Mouse (Mus musculus) left cerebral cortex, adult 2 months (tissue): ENCODE results near the gene Fryl. TPM values are rescaled to one million over a fixed set of nuclear protein-coding genes. Genes with fewer than 3 reads are reported as not detected.

Experiments
- DNase-seq, 2 experiments: peaks; one replicate each; pipeline ENCODE4 v3.0.0; 2021 to 2022; ENCODE audit warnings: low spot score in 2 of 2, mixed read lengths in 1 of 2; ENCODE audit errors: extremely low spot score in 1 of 2
- H3K27ac ChIP-seq: fragments of 200-600 bp; 2 replicates; pipeline ENCODE4 v1.8.1; 2022
- H3K4me3 ChIP-seq: fragments of 200-600 bp; 2 replicates; pipeline ENCODE4 v1.8.1; 2022
- CTCF ChIP-seq: fragments of 200-600 bp; IDR thresholded peaks from 2 replicates; pipeline ENCODE4 v1.8.1; 2022; ENCODE audit warnings: antibody characterized with exemption, mild to moderate bottlenecking, moderate library complexity
- intact Hi-C: fragments of 180-260 bp; cut with DNase I; formaldehyde crosslinking; loops from one replicate; pipeline ENCODE4 v1.15.1; 2025
- total RNA-seq, 2 experiments: library from RNA; stranded (reverse); gene quantifications; 2 replicates each; pipeline ENCODE4 v1.2.3; 2021

Gene Fryl
- total RNA-seq, 2 experiments from 2014 or later = 62.7 to 81.6 TPM

DNA sequence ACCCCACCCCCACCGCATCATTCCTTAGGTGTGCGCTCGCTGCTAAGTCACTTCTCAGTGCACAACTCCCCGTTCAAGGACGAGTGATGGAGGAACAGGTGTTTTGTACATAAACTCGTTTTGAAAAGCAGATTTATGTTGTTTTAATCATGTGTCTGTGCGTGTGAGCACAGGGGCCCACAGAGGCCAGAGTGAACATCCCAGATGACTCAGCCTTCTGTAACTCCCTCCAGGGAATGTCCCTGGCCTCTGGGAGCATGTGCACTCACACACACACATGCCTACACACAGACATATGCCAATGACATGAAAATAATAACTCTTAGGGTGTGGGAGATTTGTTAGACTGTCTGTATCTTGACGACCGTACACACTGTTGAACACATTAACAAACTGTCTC lies 118.9 kb downstream of the Fryl start:
- no peak for DNase-seq
- no peak overlapping the region for H3K27ac ChIP-seq
- intact Hi-C loops = no loop called here
- TF ChIP-seq CTCF = no peak
- no peak overlapping the region for H3K4me3 ChIP-seq

DNA sequence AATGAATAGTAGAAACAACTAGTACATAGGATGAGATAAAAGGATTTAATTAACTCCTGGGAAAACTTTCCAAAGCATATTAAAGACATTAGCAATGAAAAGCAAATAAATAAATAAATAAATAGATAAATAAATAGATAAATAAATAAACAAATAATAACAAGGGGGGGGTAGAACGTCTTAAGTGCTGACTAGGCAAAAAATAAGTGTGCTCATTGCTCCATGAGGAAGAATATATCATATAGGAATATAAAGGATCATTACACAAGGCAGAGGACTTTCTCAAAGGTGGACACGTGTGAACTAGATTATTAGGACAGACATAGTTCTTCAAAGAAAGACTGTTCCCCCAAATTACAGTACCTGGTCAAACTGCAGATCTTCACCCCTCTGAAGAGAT lies 120.5 kb downstream of the Fryl start:
- intact Hi-C loops = loop anchor here (2.0 kb wide), 1 partner anchor 157 kb away; the partner anchor contains the start of gene Ociad1
- no peak for TF ChIP-seq CTCF
- no peak for DNase-seq
- no peak overlapping the region for H3K27ac ChIP-seq
- H3K4me3 ChIP-seq = no peak overlapping the region

DNA sequence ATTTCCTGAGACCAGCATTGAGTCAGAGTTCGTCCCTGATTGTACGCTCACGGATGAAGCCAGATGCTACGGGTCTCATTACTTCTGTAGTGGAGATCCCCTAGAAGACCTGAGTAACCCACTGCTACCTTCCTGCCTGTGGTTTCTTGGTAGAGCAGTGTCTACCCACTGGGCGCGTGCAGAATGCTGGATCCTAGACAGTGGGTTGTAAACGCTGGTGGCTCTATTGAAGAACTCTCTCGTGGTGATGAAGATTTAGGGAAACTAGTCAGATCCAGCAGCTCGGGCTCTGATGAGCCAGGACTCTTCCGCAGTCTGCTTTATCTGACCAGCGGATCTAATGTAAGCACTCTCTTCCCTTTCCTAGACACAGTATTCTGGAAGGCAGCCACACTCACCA lies 121.3 kb downstream of the Fryl start:
- intact Hi-C loops = loop anchor here (2.0 kb wide), 1 partner anchor 158 kb away; the partner anchor contains the start of gene Ociad1
- no peak for DNase-seq
- no peak for TF ChIP-seq CTCF
- H3K27ac ChIP-seq = no peak overlapping the region
- no peak overlapping the region for H3K4me3 ChIP-seq

- peak; percentile 91 for TF ChIP-seq CTCF
- Histone ChIP-seq H3K4me3 (no peak overlapping the region), H3K27ac (no peak overlapping the region)
- DNase-seq = peak; percentile 40 to 48
- intact Hi-C loops = loop anchor here (1.0 to 5.0 kb wide), 4 partner anchors 73 to 246 kb away; partner anchors contain the start of genes Fryl and Ociad1
These were observed 122.6 kb downstream of the Fryl start for GRCm38 (mm10) chr5:73133833-73134185.

DNA sequence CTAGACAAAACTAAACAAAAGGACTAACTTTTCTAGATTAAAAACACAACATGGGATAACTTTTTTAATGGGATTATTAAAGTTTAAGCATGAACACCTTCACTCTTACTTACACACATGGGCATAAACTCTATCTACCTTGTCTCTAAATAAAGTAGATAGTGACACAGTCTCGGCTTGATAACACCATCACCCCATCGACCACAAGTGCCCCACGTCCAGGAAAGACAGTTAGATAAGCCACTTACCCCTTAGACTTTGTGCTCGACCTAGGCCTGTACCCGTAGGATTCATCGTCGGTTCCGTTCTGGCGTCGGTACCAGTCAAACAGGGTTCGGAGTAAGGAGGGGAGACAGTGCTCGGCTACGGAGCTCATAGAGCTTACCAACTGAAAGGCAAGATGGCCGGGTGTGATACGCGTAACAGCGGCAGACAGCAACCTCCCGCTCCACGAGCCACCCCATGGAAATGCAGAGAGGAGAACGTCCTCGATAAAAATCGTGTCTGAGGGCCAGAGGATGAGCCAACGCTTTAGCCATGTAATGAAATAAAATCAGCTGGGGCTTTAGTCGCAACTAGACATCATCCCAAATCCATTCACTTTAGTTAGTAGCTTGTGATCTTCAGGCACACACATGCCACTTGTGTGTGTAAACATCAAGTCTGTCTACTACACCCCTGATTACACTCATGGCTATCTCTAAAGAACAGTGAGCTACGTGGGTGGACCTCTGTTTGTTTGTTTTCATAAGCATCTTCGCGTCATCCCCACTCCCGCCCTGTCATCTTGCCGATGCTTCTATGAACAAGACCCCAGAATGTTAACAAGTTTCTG lies 123.2 kb downstream of the Fryl start:
- DNase-seq = no peak
- Histone ChIP-seq H3K4me3 (no peak overlapping the region), H3K27ac (no peak overlapping the region)
- TF ChIP-seq CTCF = no peak
- intact Hi-C loops = loop anchor here (5.0 kb wide), 2 partner anchors 74 to 124 kb away; partner anchors contain the start of gene Fryl

DNA sequence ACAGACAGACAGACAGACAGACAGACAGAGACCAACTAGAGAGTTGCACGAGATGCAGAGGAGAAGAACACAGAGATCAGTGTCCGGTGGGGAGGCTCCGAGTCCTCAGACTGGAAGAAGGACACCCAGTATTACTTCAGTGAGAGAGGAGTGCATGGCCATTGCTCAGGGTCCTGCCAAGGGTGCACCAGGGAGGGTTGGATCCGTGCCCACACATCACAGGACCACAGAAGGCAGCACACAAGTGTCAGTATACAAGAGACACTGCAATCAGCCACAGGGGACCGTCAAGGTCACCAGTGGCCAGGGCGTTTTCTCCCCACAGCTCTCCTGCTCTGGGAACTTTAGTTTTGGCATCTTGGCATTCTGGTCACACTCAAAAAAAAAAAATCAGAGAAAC lies 125.4 kb downstream of the Fryl start:
- no peak for TF ChIP-seq CTCF
- no peak for DNase-seq
- Histone ChIP-seq H3K4me3 (no peak overlapping the region), H3K27ac (no peak overlapping the region)
- intact Hi-C loops = loop anchor here (5.0 kb wide), 2 partner anchors 76 to 126 kb away; partner anchors contain the start of gene Fryl

DNA sequence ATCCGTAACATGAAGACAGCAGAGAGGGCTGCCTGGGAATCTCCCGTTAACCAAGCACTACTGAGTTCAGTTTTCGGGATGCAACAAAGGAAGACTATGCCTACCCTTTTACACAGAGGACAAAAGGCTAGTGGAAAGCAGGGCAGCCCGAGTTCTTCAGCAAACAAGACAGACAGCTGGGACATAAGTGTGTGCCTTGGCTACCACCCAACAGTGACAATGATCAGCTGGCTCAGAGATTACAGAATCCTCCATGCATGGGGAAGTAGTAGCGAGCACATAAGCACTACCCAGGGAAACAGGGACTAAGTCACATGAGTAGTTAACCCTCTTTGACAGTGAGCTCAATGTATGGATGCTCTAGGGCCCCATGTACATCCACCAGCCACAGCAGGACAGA lies 126.5 kb downstream of the Fryl start:
- no peak overlapping the region for H3K4me3 ChIP-seq
- intact Hi-C loops = loop anchor here (5.0 kb wide), 2 partner anchors 77 to 127 kb away; partner anchors contain the start of gene Fryl
- no peak for DNase-seq
- no peak for TF ChIP-seq CTCF
- H3K27ac ChIP-seq = no peak overlapping the region

DNA sequence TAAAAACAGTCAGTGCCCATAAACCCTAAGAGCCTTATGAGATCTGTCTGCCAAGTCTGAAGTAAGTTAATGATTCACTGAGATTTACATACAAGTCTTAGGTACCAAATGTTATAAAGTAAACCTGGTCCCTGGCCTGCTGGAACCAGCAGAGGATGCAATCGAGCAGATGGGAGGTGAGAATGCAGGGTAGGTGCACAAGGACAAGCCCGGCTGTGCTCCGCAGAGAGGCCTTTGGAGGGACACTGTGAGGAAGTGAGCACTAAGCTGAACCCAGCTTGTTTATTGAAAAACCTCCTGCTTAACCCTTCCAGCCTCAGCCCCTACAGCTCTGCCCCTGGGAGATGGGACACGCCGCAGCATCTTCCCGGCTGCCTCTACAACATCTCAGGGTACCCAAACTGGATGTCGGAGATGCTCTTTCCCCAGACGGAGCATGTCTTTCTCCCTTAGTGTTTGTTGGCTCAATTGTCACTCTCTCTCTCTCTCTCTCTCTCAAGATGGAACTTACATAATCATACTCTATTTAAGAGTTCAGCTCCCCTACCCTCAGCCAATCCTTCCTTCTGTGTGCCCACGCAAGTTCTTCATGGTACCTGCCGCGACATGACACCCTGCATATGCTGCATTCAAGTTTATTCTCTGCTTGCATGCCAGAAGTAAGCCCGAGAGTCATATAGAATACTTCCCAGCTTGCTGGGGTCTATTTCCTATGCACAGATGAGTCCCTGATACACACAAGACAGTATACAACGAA lies 136.3 kb downstream of the Fryl start:
- intact Hi-C loops = no loop called here
- Histone ChIP-seq H3K27ac (peak overlapping the region; percentile 69), H3K4me3 (no peak overlapping the region)
- no peak for DNase-seq
- TF ChIP-seq CTCF = no peak; the same call in 1 of the 2 replicates

- Histone ChIP-seq H3K27ac (no peak overlapping the region), H3K4me3 (no peak overlapping the region)
- intact Hi-C loops = no loop called here
- TF ChIP-seq CTCF = no peak
- DNase-seq = no peak
These were observed 136.9 kb downstream of the Fryl start for GRCm38 (mm10) chr5:73119524-73119923.

DNA sequence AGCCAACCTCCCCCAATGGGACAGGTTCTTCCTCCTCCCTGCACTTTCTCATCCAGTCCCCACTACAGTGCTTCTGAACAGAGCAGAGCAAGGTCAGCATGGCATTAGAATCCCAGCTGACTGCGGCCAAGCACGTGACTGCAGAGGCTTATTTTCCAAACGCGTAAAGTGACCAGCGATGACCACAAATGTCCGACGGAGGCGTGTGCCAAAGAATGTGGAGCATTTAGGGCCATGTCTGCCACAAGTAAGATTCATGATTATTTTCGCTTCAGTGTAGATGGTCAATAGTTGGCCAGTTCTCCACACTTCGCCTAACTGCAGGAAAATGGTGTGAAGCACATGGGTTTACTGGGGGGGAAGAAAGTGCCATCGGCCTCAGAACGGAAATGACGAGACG lies 137.6 kb downstream of the Fryl start:
- no peak for TF ChIP-seq CTCF
- H3K27ac ChIP-seq = no peak overlapping the region
- intact Hi-C loops = no loop called here
- DNase-seq = no peak
- no peak overlapping the region for H3K4me3 ChIP-seq

DNA sequence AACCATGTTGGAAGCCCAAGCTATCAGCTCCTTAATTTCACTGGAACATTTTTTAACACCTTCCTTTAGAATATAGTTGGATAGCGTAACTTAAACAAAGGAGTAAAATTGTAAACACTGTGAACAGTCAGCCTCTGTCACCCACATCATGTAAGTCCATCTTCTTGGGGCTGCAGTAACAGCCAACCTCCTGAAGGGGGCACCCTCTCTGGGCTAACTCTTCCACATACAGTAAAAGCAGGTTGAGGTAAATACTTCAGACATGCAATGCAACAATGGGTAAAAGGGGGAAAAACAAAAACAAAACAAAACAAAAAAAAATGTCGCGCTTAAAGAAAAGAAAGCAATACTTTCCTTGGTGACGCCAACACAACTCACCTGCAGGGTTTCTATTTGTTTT lies 141.5 kb downstream of the Fryl start:
- peak; percentile 70 for TF ChIP-seq CTCF

GRCm38 (mm10) chr5:73112331-73112730 lies 144.1 kb downstream of the Fryl start:
- intact Hi-C loops = no loop called here
- no peak overlapping the region for H3K4me3 ChIP-seq
- TF ChIP-seq CTCF = no peak
- H3K27ac ChIP-seq = no peak overlapping the region
- DNase-seq = no peak

More for the DNA sequence above, 141.5 kb downstream of the Fryl start:
- DNase-seq = no peak
- Histone ChIP-seq H3K27ac (no peak overlapping the region), H3K4me3 (no peak overlapping the region)
- intact Hi-C loops = no loop called here
